Mouse (Mus musculus) testis, adult 10 weeks (tissue): Measurements from ENCODE around the gene Rundc1. TPM values are rescaled to one million over a fixed set of nuclear protein-coding genes. Genes with fewer than 3 reads are reported as not detected.

ENCODE experiments used
- polyA plus RNA-seq: library from polyadenylated mRNA; stranded (reverse); fragments of 350-450 nt; fragmentation: Illumina TruSeq; extraction: RNeasy Lipid Tissue Mini Kit (QIAGEN cat#74804); gene quantifications from one replicate; pipeline ENCODE4 v1.2.3, GENCODE M21; 2014; ENCODE audit warnings: low read depth, low replicate concordance

Gene Rundc1
- polyA plus RNA-seq = 1.9 TPM

DNA sequence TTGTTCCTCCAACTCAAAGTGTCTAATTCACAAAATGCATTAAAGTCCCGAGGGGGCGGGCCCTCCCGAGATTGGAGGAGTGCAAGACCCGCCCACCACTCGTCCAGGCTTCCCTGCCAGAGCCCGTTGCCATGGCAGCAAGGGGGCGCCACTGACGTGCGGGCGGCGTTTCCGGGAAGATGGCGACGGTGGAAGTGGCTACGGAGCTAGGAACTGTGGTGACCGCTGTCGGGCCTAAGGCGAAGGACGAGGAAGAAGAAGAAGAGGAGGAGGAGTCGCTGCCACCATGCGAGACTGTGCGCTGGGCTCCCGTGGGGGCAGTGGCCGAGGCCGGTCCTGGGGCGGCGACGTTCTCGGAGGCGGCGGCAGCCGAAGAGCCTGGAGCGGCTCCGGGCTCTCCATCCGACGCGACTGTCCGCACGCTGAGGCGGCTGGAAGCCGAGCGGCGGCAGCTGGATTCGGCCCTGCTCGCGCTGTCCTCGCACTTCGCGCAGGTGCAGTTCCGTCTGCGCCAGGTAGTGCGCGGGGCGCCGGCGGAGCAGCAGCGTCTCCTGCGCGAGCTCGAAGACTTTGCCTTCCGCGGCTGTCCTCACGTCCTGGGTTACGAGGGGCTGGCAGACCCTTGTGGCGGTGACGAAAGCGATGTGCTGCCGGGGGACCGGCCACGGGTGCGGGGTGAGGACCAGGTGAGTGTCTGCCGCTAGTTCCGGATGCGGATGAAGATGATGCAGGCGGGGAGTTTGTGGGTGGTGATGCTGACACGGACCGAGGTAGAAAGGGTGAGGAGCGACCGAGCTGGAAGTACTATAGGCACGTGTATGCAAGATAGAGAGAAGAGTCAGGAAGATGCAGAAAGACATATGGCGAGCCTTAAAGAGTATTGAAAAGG lies at the start of gene Rundc1, which contains the start of gene Ptges3l:
Rundc1 (plus strand) TSS at position 161 of the 889 bp plus-strand sequence.
Ptges3l (minus strand) TSS at position 409 of the 889 bp plus-strand sequence.

DNA sequence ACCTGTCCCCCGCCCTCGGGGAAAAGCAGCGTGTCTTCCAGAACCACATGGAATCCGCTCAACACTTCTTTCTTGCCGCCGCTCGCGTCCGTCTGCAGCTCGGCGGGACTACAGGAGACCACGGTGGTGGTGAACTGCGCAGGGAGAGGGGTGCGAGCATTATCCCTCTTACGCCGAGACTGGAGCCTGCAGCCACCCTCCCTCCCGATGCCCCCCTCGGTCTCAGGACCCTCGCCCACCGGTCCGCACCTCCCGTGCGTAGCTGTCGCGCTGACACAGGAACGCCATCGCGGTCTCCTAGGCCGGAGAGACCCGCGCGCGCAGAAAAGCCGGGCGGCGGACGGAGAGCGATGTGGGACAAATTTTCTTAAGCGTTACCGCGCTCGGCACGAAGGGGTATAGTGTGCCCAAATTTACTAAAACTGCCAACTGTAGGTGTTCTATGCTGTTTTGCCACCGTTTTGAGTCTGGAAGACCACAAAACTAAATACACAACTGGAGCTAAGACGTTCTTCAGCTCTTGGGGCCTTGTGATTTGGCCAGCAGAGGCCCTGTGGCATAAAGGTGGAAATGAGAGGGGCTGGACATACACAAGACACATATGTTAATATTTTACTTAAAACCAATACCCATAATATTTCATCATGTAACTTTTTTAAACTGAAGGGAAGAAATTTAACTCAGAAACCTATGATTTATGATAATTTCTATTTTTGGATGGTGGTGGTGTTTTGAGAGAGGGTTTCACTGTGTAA lies 7.6 kb upstream of the Rundc1 start, which contains the start of gene Aarsd1:
Aarsd1 (minus strand) TSS at position 515 of the 755 bp plus-strand sequence.

GRCm38 (mm10) chr11:101424105-101424851 lies 607 bp upstream of the Rundc1 start, which contains the start of gene Gm27029:
Gm27029 (minus strand) TSS chr11:101424796.

DNA sequence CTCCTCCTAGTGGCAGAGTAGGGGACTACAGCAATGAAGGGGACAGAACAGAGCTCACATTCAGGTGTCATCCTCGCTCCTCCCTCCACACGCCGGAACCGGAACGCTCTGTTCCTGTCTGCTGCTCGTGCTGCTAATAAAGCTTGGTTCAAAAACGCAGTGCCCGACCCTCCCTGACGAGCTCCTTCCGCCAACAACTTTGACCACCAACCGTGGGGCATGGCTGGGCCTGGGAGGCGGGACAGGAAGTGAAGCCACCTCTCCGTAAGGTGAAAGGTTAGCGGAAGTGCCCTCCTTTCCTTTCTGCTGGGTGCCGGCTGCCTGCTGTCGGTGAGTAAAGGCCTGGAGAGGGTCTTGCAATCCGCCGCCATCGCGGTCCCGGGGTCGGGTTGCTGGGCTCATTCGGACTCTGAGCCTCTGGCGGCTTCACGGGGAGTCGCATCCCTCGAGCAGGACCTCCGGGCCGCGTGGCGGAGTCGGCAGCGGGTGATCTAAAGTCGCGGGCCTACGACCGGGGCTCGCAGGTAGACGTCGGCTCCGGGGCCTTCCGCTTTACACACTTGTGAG lies 17.3 kb downstream of the Rundc1 start, which contains the start of gene Rpl27:
Rpl27 (plus strand) TSS at position 172 of the 567 bp plus-strand sequence.

DNA sequence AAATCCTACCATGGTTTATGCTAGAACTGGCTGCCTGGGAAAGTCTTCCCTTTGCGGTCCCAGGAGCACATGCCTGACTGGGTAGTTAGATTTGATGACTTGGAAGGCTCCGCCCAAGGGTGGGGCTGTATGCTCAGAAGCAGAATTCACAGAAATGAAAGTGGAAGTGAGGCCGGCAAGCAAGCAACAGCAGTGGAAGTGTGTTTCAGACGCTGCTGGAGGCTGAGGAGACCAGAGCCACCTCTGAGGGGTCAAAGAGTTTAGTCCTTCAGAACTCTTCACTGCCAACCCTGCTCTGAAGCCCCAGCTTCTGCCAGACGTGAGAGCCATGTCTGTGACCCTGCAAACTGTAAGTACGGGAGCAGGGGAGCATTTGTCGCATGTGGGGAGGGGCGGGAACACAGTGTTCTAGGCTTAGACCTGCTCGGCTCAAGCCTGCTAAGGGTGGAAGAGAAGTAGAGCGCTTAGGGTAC lies 23.4 kb downstream of the Rundc1 start, which contains the start of gene Ifi35:
Ifi35 (plus strand) TSS at position 134 of the 473 bp plus-strand sequence.

GRCm38 (mm10) chr11:101464211-101465100 lies 39.6 kb downstream of the Rundc1 start, which contains the start of gene Rnd2:
Rnd2 (plus strand) TSS chr11:101464999.

DNA sequence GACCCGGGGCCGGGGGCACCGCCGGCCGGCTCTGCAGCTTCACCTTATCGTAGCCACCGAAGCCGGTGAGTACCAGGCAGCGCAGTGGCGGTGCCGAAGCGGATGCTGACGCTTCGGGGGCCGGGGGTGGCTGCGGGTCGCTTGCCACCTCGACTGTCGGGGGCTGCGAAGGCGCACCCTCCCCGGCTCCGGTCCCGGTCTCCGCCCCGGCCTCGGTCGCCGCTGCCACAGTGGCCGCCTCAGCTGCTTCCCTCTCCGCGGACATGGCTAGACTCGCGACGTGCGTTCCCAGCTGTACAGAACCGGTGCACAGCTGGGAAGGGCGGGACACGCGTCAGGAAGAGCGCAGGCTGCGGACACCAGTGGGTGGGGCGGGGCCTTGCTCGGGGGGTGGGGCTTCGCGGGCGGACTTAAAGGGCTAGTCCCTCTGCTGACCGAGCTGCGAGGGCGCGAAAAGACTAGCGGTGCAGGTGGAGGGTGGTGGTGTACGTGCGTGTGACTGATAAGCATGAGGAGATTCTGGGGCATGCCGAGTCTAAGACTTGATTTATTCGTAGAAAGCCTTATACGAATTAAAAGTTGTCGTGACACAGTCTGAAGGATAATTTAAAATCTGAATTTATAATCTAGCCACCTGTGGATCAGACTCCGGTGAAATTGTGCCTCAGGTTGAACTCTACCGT lies 41.1 kb downstream of the Rundc1 start, which contains the start of gene Vat1:
Vat1 (minus strand) TSS at position 362 of the 683 bp plus-strand sequence.

Other genes starting within 250 kb of the Rundc1 start
- not detected for gene Ccr10, start 249.6 kb upstream of the Rundc1 start, polyA plus RNA-seq
- gene Ezh1, start 198.6 kb upstream of the Rundc1 start, polyA plus RNA-seq = 12.7 TPM
- gene Ramp2, start 179.1 kb upstream of the Rundc1 start, polyA plus RNA-seq = 1.1 TPM
- 28.3 TPM for gene Vps25, start 171.4 kb upstream of the Rundc1 start, polyA plus RNA-seq
- gene Wnk4, start 164.5 kb upstream of the Rundc1 start, polyA plus RNA-seq = 1.5 TPM
- gene Cntd1, start 146.1 kb upstream of the Rundc1 start, polyA plus RNA-seq = 172 TPM
- 4.0 TPM for gene Coa3, start 146.0 kb upstream of the Rundc1 start, polyA plus RNA-seq
- 78.8 TPM for gene Becn1, start 122.8 kb upstream of the Rundc1 start, polyA plus RNA-seq
- 427 TPM for gene Psme3, start 108.9 kb upstream of the Rundc1 start, polyA plus RNA-seq
- 0.48 TPM for gene Aoc2, start 100.0 kb upstream of the Rundc1 start, polyA plus RNA-seq
- gene Aoc3, start 94.5 kb upstream of the Rundc1 start, polyA plus RNA-seq = 2.1 TPM
- gene G6pc, start 57.5 kb upstream of the Rundc1 start, polyA plus RNA-seq = not detected
- gene Aarsd1, start 7.5 kb upstream of the Rundc1 start, polyA plus RNA-seq = 4.6 TPM
- 0.41 TPM for gene Gm27029, start 289 bp upstream of the Rundc1 start, polyA plus RNA-seq
- gene Ptges3l, start 248 bp downstream of the Rundc1 start, polyA plus RNA-seq = 14.0 TPM
- 23.8 TPM for gene Rpl27, start 17.2 kb downstream of the Rundc1 start, polyA plus RNA-seq
- gene Ifi35, start 23.3 kb downstream of the Rundc1 start, polyA plus RNA-seq = 0.25 TPM
- gene Rnd2, start 39.9 kb downstream of the Rundc1 start, polyA plus RNA-seq = 12.6 TPM
- gene Vat1, start 41.1 kb downstream of the Rundc1 start, polyA plus RNA-seq = 2.6 TPM
- gene Brca1, start 126.9 kb downstream of the Rundc1 start, polyA plus RNA-seq = 26.7 TPM
- gene Nbr1, start 127.1 kb downstream of the Rundc1 start, polyA plus RNA-seq = 301 TPM
- gene Tmem106a, start 157.2 kb downstream of the Rundc1 start, polyA plus RNA-seq = 3.9 TPM
- 90.8 TPM for gene Gm11634, start 174.2 kb downstream of the Rundc1 start, polyA plus RNA-seq
- gene Rdm1, start 202.1 kb downstream of the Rundc1 start, polyA plus RNA-seq = not detected
- 4.0 TPM for gene Arl4d, start 240.5 kb downstream of the Rundc1 start, polyA plus RNA-seq